Mouse (Mus musculus): ENCODE results near the gene Mindy4b-ps. TPM values are rescaled to one million over a fixed set of nuclear protein-coding genes. Genes with fewer than 3 reads are reported as not detected.
"Not testable (repeated sequence)": the region's sequence is repeated elsewhere in the genome, so short reads cannot be mapped to it uniquely, and the experiment has no call there.

Mindy4b-ps gene
- 0.08 and 0.10 TPM in 2 replicates for polyA plus RNA-seq (2015; fragmentation: Nextera tagmentation; extraction: Ambion mirVana)

- Histone ChIP-seq H3K4me3 (no peak within 1 kb of the TSS), H3K36me3 (ENCODE audit: poor library complexity, severe bottlenecking) (no peaks in the 10 kb centered on the region), H3K27ac (no peak within 1 kb of the TSS), H3K4me2 (no peak within 1 kb of the TSS), H3K9ac (no peak within 1 kb of the TSS), H3K4me1 (peaks cover 3% of the 10 kb centered on the region; the same call in 1 of the 2 replicates), H3K27me3 (no peaks in the 10 kb centered on the region), H3K9me3 (replicated peaks) (no peaks in the 10 kb centered on the region)
- 74% methylated on average over 4 of the region's 4 CpGs for WGBS
- no peak for ATAC-seq
These were observed at the start of gene Mindy4b-ps for GRCm38 (mm10) chr3:58822211-58822610. TSS of gene Mindy4b-ps (minus strand) at chr3:58822311.

- H3K4me2 ChIP-seq; H3K4me1 ChIP-seq; ATAC-seq; H3K27me3 ChIP-seq; H3K36me3 ChIP-seq (ENCODE audit: poor library complexity, severe bottlenecking); H3K9ac ChIP-seq; H3K27ac ChIP-seq; H3K9me3 ChIP-seq (replicated peaks); H3K4me3 ChIP-seq: not testable (repeated sequence)
- WGBS = 88% methylated on average over 2 of the region's 2 CpGs
These were observed 49.8 kb upstream of the Mindy4b-ps start for GRCm38 (mm10) chr3:58871882-58872281.

- H3K36me3 ChIP-seq (ENCODE audit: poor library complexity, severe bottlenecking) = no peaks in the 10 kb centered on the region
- whole genome bisulfite sequencing = 46% methylated on average over 7 of the region's 7 CpGs
- no peaks in the 10 kb centered on the region for H3K27me3 ChIP-seq
- no peaks in the 10 kb centered on the region for H3K4me1 ChIP-seq
- H3K9ac ChIP-seq = no peak overlapping the region
- no peaks in the 10 kb centered on the region for H3K9me3 ChIP-seq (replicated peaks)
- no peak overlapping the region for H3K4me3 ChIP-seq
- H3K27ac ChIP-seq = no peak overlapping the region
- ATAC-seq = peak; percentile 75
- H3K4me2 ChIP-seq = no peak overlapping the region
These were observed 43.6 kb upstream of the Mindy4b-ps start for GRCm38 (mm10) chr3:58865690-58866089.

- Histone ChIP-seq H3K4me3 (no peak overlapping the region), H3K27me3 (no peaks in the 10 kb centered on the region), H3K27ac (no peak overlapping the region), H3K4me1 (no peaks in the 10 kb centered on the region), H3K9ac (no peak overlapping the region), H3K36me3 (ENCODE audit: poor library complexity, severe bottlenecking) (no peaks in the 10 kb centered on the region), H3K9me3 (replicated peaks) (no peaks in the 10 kb centered on the region), H3K4me2 (no peak overlapping the region)
- no peak for ATAC-seq
- 66% methylated on average over 2 of the region's 2 CpGs for WGBS
These were observed 40.9 kb upstream of the Mindy4b-ps start for GRCm38 (mm10) chr3:58862976-58863375.

- ATAC-seq = peak; percentile 68; the same call in 1 of the 2 replicates
These were observed 21.3 kb upstream of the Mindy4b-ps start for GRCm38 (mm10) chr3:58843415-58843814.

GRCm38 (mm10) chr3:58833442-58834160 is 11.5 kb upstream of the Mindy4b-ps start:
- Histone ChIP-seq H3K9ac (no peak overlapping the region), H3K36me3 (ENCODE audit: poor library complexity, severe bottlenecking) (no peaks in the 10 kb centered on the region), H3K4me1 (no peaks in the 10 kb centered on the region), H3K4me3 (no peak overlapping the region), H3K9me3 (replicated peaks) (no peaks in the 10 kb centered on the region), H3K27me3 (no peaks in the 10 kb centered on the region), H3K4me2 (no peak overlapping the region), H3K27ac (no peak overlapping the region)
- 89% methylated on average over 5 of the region's 5 CpGs for WGBS
- peak; percentile 72; the same call in 1 of the 2 replicates for ATAC-seq

More at GRCm38 (mm10) chr3:58843415-58843814, 21.3 kb upstream of the Mindy4b-ps start:
- 61% methylated on average over 1 of the region's 1 CpGs for WGBS
- Histone ChIP-seq H3K27ac (no peak overlapping the region), H3K27me3 (no peaks in the 10 kb centered on the region), H3K4me2 (no peak overlapping the region), H3K4me3 (no peak overlapping the region), H3K9ac (no peak overlapping the region), H3K36me3 (ENCODE audit: poor library complexity, severe bottlenecking) (no peaks in the 10 kb centered on the region), H3K4me1 (no peaks in the 10 kb centered on the region), H3K9me3 (replicated peaks) (no peaks in the 10 kb centered on the region)

- 77% methylated on average over 2 of the region's 2 CpGs for WGBS
These were observed 10.8 kb upstream of the Mindy4b-ps start for GRCm38 (mm10) chr3:58832888-58833287.

GRCm38 (mm10) chr3:58831586-58831985 is 9.5 kb upstream of the Mindy4b-ps start:
- Histone ChIP-seq H3K4me3 (no peak overlapping the region), H3K9ac (no peak overlapping the region), H3K9me3 (replicated peaks) (no peaks in the 10 kb centered on the region), H3K4me1 (no peaks in the 10 kb centered on the region), H3K4me2 (no peak overlapping the region), H3K27me3 (no peaks in the 10 kb centered on the region), H3K36me3 (ENCODE audit: poor library complexity, severe bottlenecking) (no peaks in the 10 kb centered on the region), H3K27ac (no peak overlapping the region)
- no peak for ATAC-seq
- WGBS = 85% methylated on average over 5 of the region's 5 CpGs

More at GRCm38 (mm10) chr3:58832888-58833287, 10.8 kb upstream of the Mindy4b-ps start:
- Histone ChIP-seq H3K27me3 (no peaks in the 10 kb centered on the region), H3K9ac (no peak overlapping the region), H3K27ac (no peak overlapping the region), H3K4me3 (no peak overlapping the region), H3K9me3 (replicated peaks) (no peaks in the 10 kb centered on the region), H3K36me3 (ENCODE audit: poor library complexity, severe bottlenecking) (no peaks in the 10 kb centered on the region), H3K4me2 (no peak overlapping the region), H3K4me1 (no peaks in the 10 kb centered on the region)
- no peak for ATAC-seq

- Histone ChIP-seq H3K9me3 (replicated peaks) (no peaks in the 10 kb centered on the region), H3K4me3 (no peak overlapping the region), H3K36me3 (ENCODE audit: poor library complexity, severe bottlenecking) (no peaks in the 10 kb centered on the region), H3K4me2 (no peak overlapping the region), H3K9ac (no peak overlapping the region), H3K27ac (no peak overlapping the region), H3K4me1 (no peaks in the 10 kb centered on the region), H3K27me3 (no peaks in the 10 kb centered on the region)
- no peak for ATAC-seq
- WGBS = 88% methylated on average over 1 of the region's 1 CpGs
These were observed 7.8 kb upstream of the Mindy4b-ps start for GRCm38 (mm10) chr3:58829926-58830325.

- Histone ChIP-seq H3K4me1 (no peaks in the 10 kb centered on the region), H3K27ac (no peak overlapping the region), H3K4me2 (no peak overlapping the region), H3K36me3 (ENCODE audit: poor library complexity, severe bottlenecking) (no peaks in the 10 kb centered on the region), H3K9me3 (replicated peaks) (no peaks in the 10 kb centered on the region), H3K27me3 (no peaks in the 10 kb centered on the region), H3K9ac (no peak overlapping the region), H3K4me3 (no peak overlapping the region)
- WGBS = 87% methylated on average over 14 of the region's 14 CpGs
- no peak for ATAC-seq
These were observed 6.4 kb upstream of the Mindy4b-ps start for GRCm38 (mm10) chr3:58828366-58829153.

GRCm38 (mm10) chr3:58826266-58826665 is 4.2 kb upstream of the Mindy4b-ps start:
- Histone ChIP-seq H3K27me3 (no peaks in the 10 kb centered on the region), H3K4me3 (no peak overlapping the region), H3K9me3 (replicated peaks) (no peaks in the 10 kb centered on the region), H3K36me3 (ENCODE audit: poor library complexity, severe bottlenecking) (no peaks in the 10 kb centered on the region), H3K9ac (no peak overlapping the region), H3K4me2 (no peak overlapping the region), H3K27ac (no peak overlapping the region), H3K4me1 (no peaks in the 10 kb centered on the region)
- no peak for ATAC-seq
- WGBS = 6% methylated on average over 4 of the region's 4 CpGs

- WGBS = 17% methylated on average over 6 of the region's 6 CpGs
- Histone ChIP-seq H3K4me3 (no peak overlapping the region), H3K4me1 (peaks cover 4% of the 10 kb centered on the region; the same call in 1 of the 2 replicates), H3K9me3 (replicated peaks) (no peaks in the 10 kb centered on the region), H3K27me3 (no peaks in the 10 kb centered on the region), H3K9ac (no peak overlapping the region), H3K27ac (no peak overlapping the region), H3K4me2 (no peak overlapping the region), H3K36me3 (ENCODE audit: poor library complexity, severe bottlenecking) (no peaks in the 10 kb centered on the region)
- no peak for ATAC-seq
These were observed 4.8 kb downstream of the Mindy4b-ps start for GRCm38 (mm10) chr3:58817337-58817736.
